ENCODE assay signal across 10 mouse cellular contexts in genomic region chrX:102031851-102032250, GRCm38 (mm10). TPM values are rescaled to one million over a fixed set of nuclear protein-coding genes. Genes with fewer than 3 reads are reported as not detected.
DNase-seq lines count a peak whose midpoint lies in the region; ATAC-seq lines count a peak whose summit lies in the region.
"Had no signal": no experiment of that assay in that cellular context is flagged by ENCODE, and none has a peak within 500 bp of the region (broad histone marks: within the 10 kb centered on the region; RNA-seq: fewer than 3 reads in every experiment).

No protein-coding gene starts in this region.

- peak; percentile 49 for DNase-seq in adrenal gland, adult 2 months
- DNase-seq in adrenal gland, postnatal 4 days (ENCODE audit: low spot score in 2 of 2): no peak
- DNase-seq in neural tube, embryonic 11.5 days (ENCODE audit: low spot score): peak; percentile 36
- DNase-seq in kidney, adult 9 months: peak; percentile 38
- DNase-seq in midbrain, embryonic 14.5 days: peak; percentile 27
- no peak for DNase-seq in frontal cortex, adult 2 months (ENCODE audit: extremely low spot score in 1 of 2, low spot score in 1 of 2)
- no peak for DNase-seq in ovary, postnatal 10 days (ENCODE audit: low spot score)

- no peak for ATAC-seq in neural tube, embryonic 11.5 days (ENCODE audit: insufficient read depth, low FRiP score, low TSS enrichment)
- ATAC-seq in neural tube, embryonic 15.5 days (ENCODE audit: low FRiP score): no peak
- ATAC-seq in midbrain, embryonic 14.5 days (ENCODE audit: low FRiP score, low TSS enrichment): no peak

- H3K4me3 ChIP-seq in neural tube, embryonic 11.5 days (ENCODE audit: low read depth, low read length): no peak overlapping the region
- H3K4me3 ChIP-seq in neural tube, embryonic 15.5 days (replicated peaks): no peak overlapping the region
- no peak overlapping the region for H3K4me3 ChIP-seq in midbrain, embryonic 14.5 days (replicated peaks; ENCODE audit: low read depth, low read length)
- H3K4me3 ChIP-seq: embryonic facial prominence, embryonic 15.5 days; liver, embryonic 15.5 days had no signal

- H3K9me3 ChIP-seq in neural tube, embryonic 11.5 days (ENCODE audit: control insufficient read depth, low read length): no peaks in the 10 kb centered on the region
- H3K9me3 ChIP-seq in neural tube, embryonic 15.5 days (replicated peaks): no peaks in the 10 kb centered on the region
- no peaks in the 10 kb centered on the region for H3K9me3 ChIP-seq in midbrain, embryonic 14.5 days (ENCODE audit: control insufficient read depth, low read length)
- H3K9me3 ChIP-seq: embryonic facial prominence, embryonic 15.5 days; liver, embryonic 15.5 days had no signal

- WGBS in neural tube, embryonic 11.5 days: 66% methylated on average over 6 of the region's 6 CpGs
- WGBS in neural tube, embryonic 15.5 days: 53% methylated on average over 6 of the region's 6 CpGs
- WGBS in midbrain, embryonic 14.5 days: 48% methylated on average over 6 of the region's 6 CpGs

- no peak overlapping the region for H3K4me2 ChIP-seq in neural tube, embryonic 11.5 days (ENCODE audit: low read depth)
- H3K4me2 ChIP-seq in neural tube, embryonic 15.5 days: no peak overlapping the region
- no peak overlapping the region for H3K4me2 ChIP-seq in midbrain, embryonic 14.5 days (ENCODE audit: low read length)
- H3K4me2 ChIP-seq: embryonic facial prominence, embryonic 15.5 days; liver, embryonic 15.5 days had no signal

- no peaks in the 10 kb centered on the region for H3K36me3 ChIP-seq in neural tube, embryonic 11.5 days (ENCODE audit: control insufficient read depth, insufficient read depth, low read length)
- H3K36me3 ChIP-seq in neural tube, embryonic 15.5 days: no peaks in the 10 kb centered on the region
- H3K36me3 ChIP-seq in midbrain, embryonic 14.5 days (ENCODE audit: control insufficient read depth, insufficient read depth, low read length): no peaks in the 10 kb centered on the region
- H3K36me3 ChIP-seq: embryonic facial prominence, embryonic 15.5 days; liver, embryonic 15.5 days had no signal

- no peaks in the 10 kb centered on the region for H3K27me3 ChIP-seq in neural tube, embryonic 11.5 days (ENCODE audit: control insufficient read depth, insufficient read depth, low read length)
- H3K27me3 ChIP-seq in neural tube, embryonic 15.5 days (replicated peaks): peaks cover 30% of the 10 kb centered on the region; the same call in 1 of the 2 replicates
- no peaks in the 10 kb centered on the region for H3K27me3 ChIP-seq in midbrain, embryonic 14.5 days (ENCODE audit: control insufficient read depth, insufficient read depth, low read length)
- H3K27me3 ChIP-seq: embryonic facial prominence, embryonic 15.5 days had no signal

- no peak overlapping the region for H3K27ac ChIP-seq in neural tube, embryonic 11.5 days (ENCODE audit: low read depth, low read length)
- H3K27ac ChIP-seq in neural tube, embryonic 15.5 days (replicated peaks): no peak overlapping the region
- H3K27ac ChIP-seq in midbrain, embryonic 14.5 days (replicated peaks; ENCODE audit: low read depth, low read length): no peak overlapping the region
- H3K27ac ChIP-seq: embryonic facial prominence, embryonic 15.5 days; liver, embryonic 15.5 days had no signal

- no peaks in the 10 kb centered on the region for H3K4me1 ChIP-seq in neural tube, embryonic 11.5 days (ENCODE audit: control insufficient read depth, insufficient read depth, low read length)
- H3K4me1 ChIP-seq in neural tube, embryonic 15.5 days: no peaks in the 10 kb centered on the region; the same call in 1 of the 2 replicates
- peaks cover 4% of the 10 kb centered on the region; the same call in 1 of the 2 replicates for H3K4me1 ChIP-seq in midbrain, embryonic 14.5 days (ENCODE audit: control insufficient read depth, insufficient read depth, low read length)
- H3K4me1 ChIP-seq: embryonic facial prominence, embryonic 15.5 days had no signal

- H3K9ac ChIP-seq in neural tube, embryonic 11.5 days (ENCODE audit: low read length): no peak overlapping the region
- H3K9ac ChIP-seq in neural tube, embryonic 15.5 days (replicated peaks): no peak overlapping the region
- H3K9ac ChIP-seq in midbrain, embryonic 14.5 days (replicated peaks; ENCODE audit: low read length): no peak overlapping the region
- H3K9ac ChIP-seq: embryonic facial prominence, embryonic 15.5 days; liver, embryonic 15.5 days had no signal

RNA-seq across cellular contexts. Expression of gene Rtl5, which starts 39.3 kb away (rescaled TPM):
- total RNA-seq in adrenal gland, adult 2 months (2021): 1 to 10 TPM; 7.7 to 8.6 TPM
- polyA plus RNA-seq in adrenal gland, adult 2 months (2012; rRNA removed): 8.2 and 9.8 TPM in 2 replicates
- 10 to 100 TPM; 14.7 to 16.1 TPM for total RNA-seq in adrenal gland, postnatal 4 days (2021)
- 2.5 and 3.4 TPM in 2 replicates for polyA plus RNA-seq in neural tube, embryonic 11.5 days (2014; fragmentation: Nextera tagmentation; extraction: Ambion mirVana)
- 4.7 and 6.3 TPM in 2 replicates for polyA plus RNA-seq in neural tube, embryonic 15.5 days (2015; fragmentation: Nextera tagmentation; extraction: Ambion mirVana)
- polyA plus RNA-seq in midbrain, embryonic 14.5 days (2014; fragmentation: Nextera tagmentation; extraction: Ambion mirVana): 4.9 and 8.1 TPM in 2 replicates
- polyA plus RNA-seq in frontal cortex, adult 2 months (2012; rRNA removed): 24.8 and 27.3 TPM in 2 replicates

Comparison
In these comparisons a context has a peak if more than half of its experiments do, and no peak if none do; other contexts are left out.
1. DNase-seq: peak in adrenal gland, adult 2 months (single experiment), neural tube, embryonic 11.5 days (single experiment), kidney, adult 9 months (single experiment) and midbrain, embryonic 14.5 days (single experiment); none in adrenal gland, postnatal 4 days (0 of 2), frontal cortex, adult 2 months (0 of 2) and ovary, postnatal 10 days (single experiment).